Mouse (Mus musculus): ENCODE data around the gene Adamts7. TPM values are rescaled to one million over a fixed set of nuclear protein-coding genes. Genes with fewer than 3 reads are reported as not detected.

The Adamts7 gene
- polyA plus RNA-seq, 1 experiment, result 9.8 TPM

GRCm38 (mm10) chr9:90226081-90226741 lies 63.3 kb downstream of the Adamts7 start:
- no peaks in the 10 kb centered on the region for H3K27me3 ChIP-seq (ENCODE audit: control insufficient read depth, insufficient read depth, insufficient read length)
- no peaks in the 10 kb centered on the region for H3K79me2 ChIP-seq (ENCODE audit: control insufficient read depth, insufficient read depth)
- no peak overlapping the region for H3ac ChIP-seq (ENCODE audit: control insufficient read depth, insufficient read length, low read depth)
- TF ChIP-seq CTCF (IDR thresholded peaks at IDR 0.05; ENCODE audit: control insufficient read depth, insufficient read depth, insufficient read length) (no peak), MYOD1 (IDR thresholded peaks at IDR 0.05; ENCODE audit: control insufficient read depth, insufficient read length, low read depth) (no peak), MAX (IDR thresholded peaks at IDR 0.05) (no peak), MYOG (IDR thresholded peaks at IDR 0.05; ENCODE audit: control insufficient read depth, extremely low read depth, insufficient read length) (no peak), USF1 (IDR thresholded peaks at IDR 0.05; ENCODE audit: low read depth) (no peak), FOSL1 (IDR thresholded peaks at IDR 0.05; ENCODE audit: insufficient read depth, low read length, poor library complexity, severe bottlenecking) (no peak), CEBPB (IDR thresholded peaks at IDR 0.05; ENCODE audit: low read depth) (no peak)
- no peaks in the 10 kb centered on the region for H3K79me3 ChIP-seq (ENCODE audit: low read depth)
- no peaks in the 10 kb centered on the region for H3K36me3 ChIP-seq (ENCODE audit: control insufficient read depth, insufficient read depth)
- H3K4me3 ChIP-seq (ENCODE audit: insufficient read depth, poor library complexity, severe bottlenecking), result no peak overlapping the region

DNA sequence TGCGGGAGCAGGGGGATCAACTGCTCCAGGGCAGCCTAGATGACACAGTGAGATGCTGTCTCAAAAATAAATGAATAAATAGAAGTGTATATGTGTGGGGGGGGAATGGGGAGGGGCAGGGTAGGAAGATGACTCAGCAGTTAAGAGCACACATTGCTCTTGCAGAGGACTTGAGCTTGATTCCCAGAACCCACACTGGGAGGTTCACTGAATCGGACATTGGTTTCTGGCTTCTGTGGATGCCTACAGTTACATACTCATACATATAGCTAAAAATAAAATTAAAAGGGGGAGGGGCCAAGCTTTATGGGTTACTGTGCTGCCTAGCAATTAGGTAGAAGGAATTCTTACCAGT lies 63.9 kb downstream of the Adamts7 start:
- Histone ChIP-seq H3K4me3 (ENCODE audit: insufficient read depth, poor library complexity, severe bottlenecking) (no peak overlapping the region), H3K79me2 (ENCODE audit: control insufficient read depth, insufficient read depth) (no peaks in the 10 kb centered on the region), H3K27me3 (ENCODE audit: control insufficient read depth, insufficient read depth, insufficient read length) (no peaks in the 10 kb centered on the region), H3ac (ENCODE audit: control insufficient read depth, insufficient read length, low read depth) (no peak overlapping the region), H3K36me3 (ENCODE audit: control insufficient read depth, insufficient read depth) (no peaks in the 10 kb centered on the region), H3K79me3 (ENCODE audit: low read depth) (no peaks in the 10 kb centered on the region)
- no peak for TF ChIP-seq CEBPB (IDR thresholded peaks at IDR 0.05; ENCODE audit: low read depth)
- TF ChIP-seq MYOD1 (IDR thresholded peaks at IDR 0.05; ENCODE audit: control insufficient read depth, insufficient read length, low read depth), result no peak
- TF ChIP-seq MAX (IDR thresholded peaks at IDR 0.05), result no peak
- no peak for TF ChIP-seq FOSL1 (IDR thresholded peaks at IDR 0.05; ENCODE audit: insufficient read depth, low read length, poor library complexity, severe bottlenecking)
- TF ChIP-seq MYOG (IDR thresholded peaks at IDR 0.05; ENCODE audit: control insufficient read depth, extremely low read depth, insufficient read length), result no peak

GRCm38 (mm10) chr9:90227171-90227570 lies 64.3 kb downstream of the Adamts7 start:
- Histone ChIP-seq H3ac (ENCODE audit: control insufficient read depth, insufficient read length, low read depth) (no peak overlapping the region), H3K79me2 (ENCODE audit: control insufficient read depth, insufficient read depth) (no peaks in the 10 kb centered on the region), H3K36me3 (ENCODE audit: control insufficient read depth, insufficient read depth) (no peaks in the 10 kb centered on the region), H3K27me3 (ENCODE audit: control insufficient read depth, insufficient read depth, insufficient read length) (no peaks in the 10 kb centered on the region), H3K79me3 (ENCODE audit: low read depth) (no peaks in the 10 kb centered on the region), H3K4me3 (ENCODE audit: insufficient read depth, poor library complexity, severe bottlenecking) (no peak overlapping the region)
- TF ChIP-seq CTCF (IDR thresholded peaks at IDR 0.05; ENCODE audit: control insufficient read depth, insufficient read depth, insufficient read length) (no peak), FOSL1 (IDR thresholded peaks at IDR 0.05; ENCODE audit: insufficient read depth, low read length, poor library complexity, severe bottlenecking) (no peak), MYOD1 (IDR thresholded peaks at IDR 0.05; ENCODE audit: control insufficient read depth, insufficient read length, low read depth) (no peak), USF1 (IDR thresholded peaks at IDR 0.05; ENCODE audit: low read depth) (no peak), CEBPB (IDR thresholded peaks at IDR 0.05; ENCODE audit: low read depth) (no peak), MAX (IDR thresholded peaks at IDR 0.05) (no peak), MYOG (IDR thresholded peaks at IDR 0.05; ENCODE audit: control insufficient read depth, extremely low read depth, insufficient read length) (no peak)

- Histone ChIP-seq H3K79me2 (ENCODE audit: control insufficient read depth, insufficient read depth) (no peaks in the 10 kb centered on the region), H3K79me3 (ENCODE audit: low read depth) (no peaks in the 10 kb centered on the region), H3K4me3 (ENCODE audit: insufficient read depth, poor library complexity, severe bottlenecking) (no peak overlapping the region), H3K27me3 (ENCODE audit: control insufficient read depth, insufficient read depth, insufficient read length) (no peaks in the 10 kb centered on the region), H3ac (ENCODE audit: control insufficient read depth, insufficient read length, low read depth) (no peak overlapping the region), H3K36me3 (ENCODE audit: control insufficient read depth, insufficient read depth) (no peaks in the 10 kb centered on the region)
- TF ChIP-seq MYOG (IDR thresholded peaks at IDR 0.05; ENCODE audit: control insufficient read depth, extremely low read depth, insufficient read length), result no peak
- TF ChIP-seq MYOD1 (IDR thresholded peaks at IDR 0.05; ENCODE audit: control insufficient read depth, insufficient read length, low read depth), result no peak
- no peak for TF ChIP-seq CTCF (IDR thresholded peaks at IDR 0.05; ENCODE audit: control insufficient read depth, insufficient read depth, insufficient read length)
- TF ChIP-seq CEBPB (IDR thresholded peaks at IDR 0.05; ENCODE audit: low read depth), result no peak
- TF ChIP-seq USF1 (IDR thresholded peaks at IDR 0.05; ENCODE audit: low read depth), result no peak
- no peak for TF ChIP-seq MAX (IDR thresholded peaks at IDR 0.05)
- no peak for TF ChIP-seq FOSL1 (IDR thresholded peaks at IDR 0.05; ENCODE audit: insufficient read depth, low read length, poor library complexity, severe bottlenecking)
Measured at GRCm38 (mm10) chr9:90232781-90233690, 70.2 kb downstream of the Adamts7 start.

GRCm38 (mm10) chr9:90233906-90234419 lies 71.1 kb downstream of the Adamts7 start:
- Histone ChIP-seq H3K79me2 (ENCODE audit: control insufficient read depth, insufficient read depth) (no peaks in the 10 kb centered on the region), H3K79me3 (ENCODE audit: low read depth) (no peaks in the 10 kb centered on the region), H3K27me3 (ENCODE audit: control insufficient read depth, insufficient read depth, insufficient read length) (no peaks in the 10 kb centered on the region), H3K36me3 (ENCODE audit: control insufficient read depth, insufficient read depth) (no peaks in the 10 kb centered on the region), H3ac (ENCODE audit: control insufficient read depth, insufficient read length, low read depth) (no peak overlapping the region), H3K4me3 (ENCODE audit: insufficient read depth, poor library complexity, severe bottlenecking) (no peak overlapping the region)
- TF ChIP-seq MAX (IDR thresholded peaks at IDR 0.05) (no peak), CEBPB (IDR thresholded peaks at IDR 0.05; ENCODE audit: low read depth) (no peak), USF1 (IDR thresholded peaks at IDR 0.05; ENCODE audit: low read depth) (no peak), FOSL1 (IDR thresholded peaks at IDR 0.05; ENCODE audit: insufficient read depth, low read length, poor library complexity, severe bottlenecking) (no peak), CTCF (IDR thresholded peaks at IDR 0.05; ENCODE audit: control insufficient read depth, insufficient read depth, insufficient read length) (no peak), MYOG (IDR thresholded peaks at IDR 0.05; ENCODE audit: control insufficient read depth, extremely low read depth, insufficient read length) (no peak), MYOD1 (IDR thresholded peaks at IDR 0.05; ENCODE audit: control insufficient read depth, insufficient read length, low read depth) (no peak)

All from C2C12 (cell line).